Mouse (Mus musculus) gastrocnemius, adult 18-20 months (tissue): ENCODE measurements around the gene Cacna2d2. TPM values are rescaled to one million over a fixed set of nuclear protein-coding genes. Genes with fewer than 3 reads are reported as not detected.
A peak's percentile ranks its signal among the peaks of the same experiment; 100 is the strongest.

ENCODE experiments used
- DNase-seq: peaks from one replicate; pipeline ENCODE4 v3.0.0; 2021; ENCODE audit warnings: low spot score
- total RNA-seq, 2 experiments: library from RNA; stranded (reverse); gene quantifications; 2 replicates each; pipeline ENCODE4 v1.2.3; 2021

The Cacna2d2 gene
- total RNA-seq, 2 experiments from 2014 or later, result 0.52 to 0.94 TPM

- DNase-seq, result no peak
Observed at GRCm38 (mm10) chr9:107453151-107453550, 53.7 kb downstream of the Cacna2d2 start.

- no peak for DNase-seq
Observed at GRCm38 (mm10) chr9:107456667-107457066, 57.3 kb downstream of the Cacna2d2 start.

GRCm38 (mm10) chr9:107462907-107463306, 63.5 kb downstream of the Cacna2d2 start:
- no peak for DNase-seq

GRCm38 (mm10) chr9:107463509-107463908, 64.1 kb downstream of the Cacna2d2 start:
- peak; percentile 80 for DNase-seq

GRCm38 (mm10) chr9:107464130-107464529, 64.7 kb downstream of the Cacna2d2 start:
- DNase-seq, result no peak

- DNase-seq, result no peak
Observed at GRCm38 (mm10) chr9:107465657-107466056, 66.2 kb downstream of the Cacna2d2 start.

GRCm38 (mm10) chr9:107469213-107469795, 69.9 kb downstream of the Cacna2d2 start:
- DNase-seq, result no peak

- no peak for DNase-seq
Observed at GRCm38 (mm10) chr9:107470427-107470826, 71.0 kb downstream of the Cacna2d2 start.

GRCm38 (mm10) chr9:107474016-107474415, 74.6 kb downstream of the Cacna2d2 start:
- no peak for DNase-seq

- no peak for DNase-seq
Observed at GRCm38 (mm10) chr9:107478979-107479378, 79.6 kb downstream of the Cacna2d2 start.

GRCm38 (mm10) chr9:107479593-107479992, 80.2 kb downstream of the Cacna2d2 start:
- DNase-seq, result no peak

- no peak for DNase-seq
Observed at GRCm38 (mm10) chr9:107480477-107481069, 81.2 kb downstream of the Cacna2d2 start.

- no peak for DNase-seq
Observed at GRCm38 (mm10) chr9:107481340-107481739, 81.9 kb downstream of the Cacna2d2 start.

GRCm38 (mm10) chr9:107482004-107482403, 82.6 kb downstream of the Cacna2d2 start:
- no peak for DNase-seq

- DNase-seq, result no peak
Observed at GRCm38 (mm10) chr9:107482770-107483169, 83.4 kb downstream of the Cacna2d2 start.

GRCm38 (mm10) chr9:107483714-107484113, 84.3 kb downstream of the Cacna2d2 start:
- DNase-seq, result no peak

- no peak for DNase-seq
Observed at GRCm38 (mm10) chr9:107484302-107484701, 84.9 kb downstream of the Cacna2d2 start.

GRCm38 (mm10) chr9:107484766-107485165, 85.4 kb downstream of the Cacna2d2 start:
- DNase-seq, result no peak

GRCm38 (mm10) chr9:107486086-107486485, 86.7 kb downstream of the Cacna2d2 start:
- DNase-seq, result no peak

GRCm38 (mm10) chr9:107486507-107487225, 87.3 kb downstream of the Cacna2d2 start:
- DNase-seq, result peak; percentile 14

GRCm38 (mm10) chr9:107490146-107490545, 90.7 kb downstream of the Cacna2d2 start:
- DNase-seq, result no peak

GRCm38 (mm10) chr9:107490625-107491024, 91.2 kb downstream of the Cacna2d2 start:
- no peak for DNase-seq

GRCm38 (mm10) chr9:107493511-107493910, 94.1 kb downstream of the Cacna2d2 start:
- DNase-seq, result no peak
